Mouse (Mus musculus): ENCODE data around the gene Rrad. TPM values are rescaled to one million over a fixed set of nuclear protein-coding genes. Genes with fewer than 3 reads are reported as not detected.

Rrad gene
- total and polyA plus RNA-seq, 2 experiments from 2014 or later: 3.3 to 3.5 TPM

DNA sequence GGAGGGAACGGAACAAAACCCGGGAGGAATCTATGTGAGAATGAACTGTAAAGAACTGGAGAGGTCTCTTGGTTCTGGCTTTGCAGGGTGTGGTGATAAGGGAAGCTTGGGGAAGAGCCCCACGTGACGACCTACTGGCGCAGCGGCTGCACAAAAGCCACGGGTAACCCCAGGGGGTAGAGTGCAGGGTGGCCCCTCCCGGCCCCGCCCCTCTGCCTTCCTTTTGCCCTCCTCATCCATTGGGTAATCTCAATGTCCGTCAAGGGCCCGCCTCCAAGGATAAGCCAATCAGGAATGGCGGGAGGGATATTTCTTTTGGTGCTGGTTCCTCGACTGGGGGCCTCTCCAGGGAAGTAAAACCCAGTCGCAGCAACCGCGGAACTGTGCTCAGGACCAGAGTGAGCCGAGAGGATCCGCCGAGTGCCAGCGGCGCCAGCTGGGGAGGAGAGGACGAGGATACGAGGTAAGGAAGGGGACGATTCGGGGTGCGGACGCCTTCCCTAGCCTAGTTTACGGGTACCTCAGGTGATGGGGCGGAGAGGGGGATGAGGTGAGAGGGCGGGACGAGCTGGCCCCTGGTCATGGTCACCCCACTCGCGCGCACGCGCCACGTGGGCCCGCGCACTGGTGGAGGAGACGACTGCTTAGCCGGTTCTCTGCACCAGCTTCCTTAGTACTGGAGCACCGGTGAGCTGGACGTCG is 39.8 kb downstream of the Rrad start, which contains the start of gene Pdp2:
Gene Pdp2 (plus strand): TSS at position 319 of the 702 bp plus-strand sequence.
- no peak for TF ChIP-seq CTCF (IDR thresholded peaks at IDR 0.05)
- under 1% methylated on average over 43 of the region's 44 CpGs for WGBS
- H3K27me3 ChIP-seq (ENCODE audit: insufficient read depth, low read length): no peaks in the 10 kb centered on the region
- peak within 1 kb of the TSS; percentile 70 for H3K27ac ChIP-seq (ENCODE audit: low read depth, low read length)
- DNase-seq (ENCODE audit: low spot score): peak; percentile 94
- H3K9ac ChIP-seq (replicated peaks; ENCODE audit: low read length, poor library complexity, severe bottlenecking): peak within 1 kb of the TSS; percentile 74
- peak within 1 kb of the TSS; percentile 79 for H3K4me2 ChIP-seq (ENCODE audit: low read depth, low read length, poor library complexity, severe bottlenecking)
- peaks cover 14% of the 10 kb centered on the region for H3K36me3 ChIP-seq (ENCODE audit: insufficient read depth, low read length)
- no peaks in the 10 kb centered on the region for H3K4me1 ChIP-seq (ENCODE audit: insufficient read depth, low read length)
- no peaks in the 10 kb centered on the region for H3K9me3 ChIP-seq (ENCODE audit: low read length)
- peak within 1 kb of the TSS; percentile 69 for H3K4me3 ChIP-seq (ENCODE audit: low read depth, low read length)
- peak; percentile 94 for ATAC-seq (ENCODE audit: low FRiP score)

- H3K4me1 ChIP-seq (ENCODE audit: insufficient read depth, low read length): no peaks in the 10 kb centered on the region
- H3K27ac ChIP-seq (ENCODE audit: low read depth, low read length): no peak overlapping the region
- no peak overlapping the region for H3K4me3 ChIP-seq (ENCODE audit: low read depth, low read length)
- H3K27me3 ChIP-seq (ENCODE audit: insufficient read depth, low read length): no peaks in the 10 kb centered on the region
- H3K9ac ChIP-seq (replicated peaks; ENCODE audit: low read length, poor library complexity, severe bottlenecking): no peak overlapping the region
- DNase-seq (ENCODE audit: low spot score) (no peak), ATAC-seq (ENCODE audit: low FRiP score) (no peak)
- WGBS: 95% methylated on average over 3 of the region's 3 CpGs
- no peaks in the 10 kb centered on the region for H3K9me3 ChIP-seq (ENCODE audit: low read length)
- peaks cover 14% of the 10 kb centered on the region for H3K36me3 ChIP-seq (ENCODE audit: insufficient read depth, low read length)
- H3K4me2 ChIP-seq (ENCODE audit: low read depth, low read length, poor library complexity, severe bottlenecking): no peak overlapping the region
- no peak for TF ChIP-seq CTCF (IDR thresholded peaks at IDR 0.05)
Observed at GRCm38 (mm10) chr8:104590284-104590683, 40.8 kb downstream of the Rrad start.

- no peaks in the 10 kb centered on the region for H3K9me3 ChIP-seq (ENCODE audit: low read length)
- no peak for ATAC-seq (ENCODE audit: low FRiP score)
- H3K27ac ChIP-seq (ENCODE audit: low read depth, low read length): no peak overlapping the region
- H3K4me3 ChIP-seq (ENCODE audit: low read depth, low read length): no peak overlapping the region
- no peak overlapping the region for H3K4me2 ChIP-seq (ENCODE audit: low read depth, low read length, poor library complexity, severe bottlenecking)
- DNase-seq (ENCODE audit: low spot score): no peak
- WGBS: 46% methylated on average over 1 of the region's 1 CpGs
- no peaks in the 10 kb centered on the region for H3K4me1 ChIP-seq (ENCODE audit: insufficient read depth, low read length)
- no peak for TF ChIP-seq CTCF (IDR thresholded peaks at IDR 0.05)
- H3K9ac ChIP-seq (replicated peaks; ENCODE audit: low read length, poor library complexity, severe bottlenecking): no peak overlapping the region
- H3K36me3 ChIP-seq (ENCODE audit: insufficient read depth, low read length): no peaks in the 10 kb centered on the region
- no peaks in the 10 kb centered on the region for H3K27me3 ChIP-seq (ENCODE audit: insufficient read depth, low read length)
Observed at GRCm38 (mm10) chr8:104584522-104584921, 46.6 kb downstream of the Rrad start.

Other genes starting within 250 kb of the Rrad start
- gene Cmtm4, start 235.5 kb downstream of the Rrad start, total RNA-seq (2014; rRNA removed): 38.7 and 39.8 TPM in 2 replicates
- gene Cmtm4, start 235.5 kb downstream of the Rrad start, polyA plus RNA-seq (2015; fragmentation: Nextera tagmentation; extraction: Ambion mirVana): 2.5 and 2.7 TPM in 2 replicates
- 80.5 and 106 TPM in 2 replicates for gene Dync1li2, start 188.3 kb downstream of the Rrad start, total RNA-seq (2014; rRNA removed)
- 66.5 and 73.4 TPM in 2 replicates for gene Dync1li2, start 188.3 kb downstream of the Rrad start, polyA plus RNA-seq (2015; fragmentation: Nextera tagmentation; extraction: Ambion mirVana)
- gene Terb1, start 121.4 kb downstream of the Rrad start, total RNA-seq (2014; rRNA removed): 0.71 and 0.85 TPM in 2 replicates
- gene Terb1, start 121.4 kb downstream of the Rrad start, polyA plus RNA-seq (2015; fragmentation: Nextera tagmentation; extraction: Ambion mirVana): 0.68 and 0.81 TPM in 2 replicates
- 48.1 and 71.7 TPM in 2 replicates for gene Nae1, start 96.7 kb downstream of the Rrad start, total RNA-seq (2014; rRNA removed)
- 107 and 108 TPM in 2 replicates for gene Nae1, start 96.7 kb downstream of the Rrad start, polyA plus RNA-seq (2015; fragmentation: Nextera tagmentation; extraction: Ambion mirVana)
- gene Car7, start 96.6 kb downstream of the Rrad start, total RNA-seq (2014; rRNA removed): 1.6 and 2.8 TPM in 2 replicates
- 2.3 and 2.5 TPM in 2 replicates for gene Car7, start 96.6 kb downstream of the Rrad start, polyA plus RNA-seq (2015; fragmentation: Nextera tagmentation; extraction: Ambion mirVana)
- gene Pdp2, start 39.9 kb downstream of the Rrad start, total RNA-seq (2014; rRNA removed): 12.1 and 16.0 TPM in 2 replicates
- 16.9 and 18.0 TPM in 2 replicates for gene Pdp2, start 39.9 kb downstream of the Rrad start, polyA plus RNA-seq (2015; fragmentation: Nextera tagmentation; extraction: Ambion mirVana)
- gene Cdh16, start 6.9 kb downstream of the Rrad start, total RNA-seq (2014; rRNA removed): not detected in 2 replicates
- gene Cdh16, start 6.9 kb downstream of the Rrad start, polyA plus RNA-seq (2015; fragmentation: Nextera tagmentation; extraction: Ambion mirVana): not detected in 2 replicates
- 60.6 and 84.0 TPM in 2 replicates for gene Ciao2b, start 10.6 kb upstream of the Rrad start, total RNA-seq (2014; rRNA removed)
- gene Ciao2b, start 10.6 kb upstream of the Rrad start, polyA plus RNA-seq (2015; fragmentation: Nextera tagmentation; extraction: Ambion mirVana): 108 and 113 TPM in 2 replicates
- not detected in 2 replicates for gene Ces2a, start 102.7 kb upstream of the Rrad start, total RNA-seq (2014; rRNA removed)
- gene Ces2a, start 102.7 kb upstream of the Rrad start, polyA plus RNA-seq (2015; fragmentation: Nextera tagmentation; extraction: Ambion mirVana): not detected in 2 replicates
- gene Ces2b, start 200.2 kb upstream of the Rrad start, total RNA-seq (2014; rRNA removed): 0.49 TPM in 1 of 2 replicates, not detected in the other
- 0.11 and 0.17 TPM in 2 replicates for gene Ces2b, start 200.2 kb upstream of the Rrad start, polyA plus RNA-seq (2015; fragmentation: Nextera tagmentation; extraction: Ambion mirVana)
- not detected in 2 replicates for gene Ces2c, start 215.7 kb upstream of the Rrad start, total RNA-seq (2014; rRNA removed)
- gene Ces2c, start 215.7 kb upstream of the Rrad start, polyA plus RNA-seq (2015; fragmentation: Nextera tagmentation; extraction: Ambion mirVana): not detected in 2 replicates

Measured in midbrain, postnatal 0 days (tissue).